Mouse (Mus musculus) liver, adult 2 months (tissue): Measurements from ENCODE around the gene Oas1c.

Experiments
- CTCF ChIP-seq: fragments of 200-500 bp; IDR thresholded peaks from 2 replicates; pipeline ENCODE4 v1.5.1; 2011; ENCODE audit warnings: low read depth, low read length, control low read depth
- POLR2A ChIP-seq: fragments of 200-500 bp; IDR thresholded peaks from 2 replicates; pipeline ENCODE4 v1.6.1; 2011; ENCODE audit warnings: low read length, control low read depth; ENCODE audit not compliant: insufficient read depth; ENCODE audit errors: extremely low read depth

DNA sequence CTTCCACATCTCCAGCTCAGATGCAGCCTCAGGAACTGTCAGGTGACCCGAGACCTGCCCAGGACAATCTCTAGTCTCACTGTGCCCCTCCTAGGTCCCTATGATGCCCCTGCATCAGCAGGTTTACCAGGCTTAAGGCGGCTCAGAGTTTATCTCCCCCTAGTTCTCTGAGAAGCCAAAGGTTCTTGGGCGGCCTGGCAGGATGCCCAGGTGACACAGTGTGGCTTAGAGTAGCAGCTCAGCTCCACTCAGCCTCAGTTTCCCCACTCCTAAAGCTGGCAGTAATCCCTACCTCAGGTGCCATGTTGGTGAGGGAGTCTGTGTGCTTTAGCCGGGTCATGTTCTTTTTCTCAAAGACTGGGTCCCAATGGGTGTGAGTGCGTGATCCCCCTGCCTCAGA lies 35.5 kb downstream of the Oas1c start:
- TF ChIP-seq CTCF (no peak), POLR2A (no peak)
